Mouse (Mus musculus) neural tube, embryonic 14.5 days (tissue): ENCODE measurements around the gene Slc22a18. TPM values are rescaled to one million over a fixed set of nuclear protein-coding genes. Genes with fewer than 3 reads are reported as not detected.

ENCODE experiments used
- ATAC-seq: fragments of 200-750 bp; cut with Nextera tagmentation; 2 replicates; pipeline ENCODE4 v1.8.0; 2017; ENCODE audit warnings: low read depth, mild to moderate bottlenecking, moderate TSS enrichment, moderate library complexity
- H3K27ac ChIP-seq: fragments of 300-500 bp; sonication (generic); 2 replicates; pipeline ENCODE4 v1.5.1; 2014; ENCODE audit warnings: low read depth, mild to moderate bottlenecking, control low read depth, low read length, moderate library complexity, mixed read lengths
- H3K27me3 ChIP-seq: fragments of 300-500 bp; sonication (generic); 2 replicates; pipeline ENCODE4 v1.6.1; 2014; ENCODE audit warnings: low read length; ENCODE audit not compliant: control insufficient read depth, insufficient read depth
- H3K36me3 ChIP-seq: fragments of 300-500 bp; sonication (generic); 2 replicates; pipeline ENCODE4 v1.6.1; 2014; ENCODE audit warnings: low read length, mixed read lengths; ENCODE audit not compliant: control insufficient read depth, insufficient read depth
- H3K4me1 ChIP-seq: fragments of 300-500 bp; sonication (generic); 2 replicates; pipeline ENCODE4 v1.6.1; 2014; ENCODE audit warnings: low read length; ENCODE audit not compliant: control insufficient read depth, insufficient read depth
- H3K4me2 ChIP-seq: fragments of 300-500 bp; sonication (generic); 2 replicates; pipeline ENCODE4 v1.6.1; 2014; ENCODE audit warnings: mild to moderate bottlenecking, low read depth, low read length, control low read depth
- H3K4me3 ChIP-seq: fragments of 300-500 bp; sonication (generic); 2 replicates; pipeline ENCODE4 v1.5.1; 2014; ENCODE audit warnings: low read depth, low read length, control low read depth, mixed read lengths
- H3K9ac ChIP-seq: fragments of 300-500 bp; sonication (generic); replicated peaks from 2 replicates; pipeline ENCODE4 v1.6.1; 2014; ENCODE audit warnings: low read depth, mild to moderate bottlenecking, control low read depth, low read length, mixed read lengths
- H3K9me3 ChIP-seq: fragments of 300-500 bp; sonication (generic); 2 replicates; pipeline ENCODE4 v1.6.1; 2016; ENCODE audit warnings: low read length; ENCODE audit not compliant: control insufficient read depth
- WGBS: fragments of 180-500 bp; shearing (Covaris S2); extraction: QIAGEN DNeasy Blood & Tissue Kit; methylation state at CpG from one replicate; pipeline ENCODE4 v1.1.7; 2014; 5-methylcytosine and 5-hydroxymethylcytosine counted together
- polyA plus RNA-seq: library from polyadenylated mRNA; unstranded; fragments of >200 nt; fragmentation: Nextera tagmentation; extraction: Ambion mirVana; gene quantifications from 2 replicates; pipeline ENCODE4 v1.2.1, GENCODE M21; 2014

Gene Slc22a18
- polyA plus RNA-seq, 1 experiment from 2014 or later = 0.31 TPM

DNA sequence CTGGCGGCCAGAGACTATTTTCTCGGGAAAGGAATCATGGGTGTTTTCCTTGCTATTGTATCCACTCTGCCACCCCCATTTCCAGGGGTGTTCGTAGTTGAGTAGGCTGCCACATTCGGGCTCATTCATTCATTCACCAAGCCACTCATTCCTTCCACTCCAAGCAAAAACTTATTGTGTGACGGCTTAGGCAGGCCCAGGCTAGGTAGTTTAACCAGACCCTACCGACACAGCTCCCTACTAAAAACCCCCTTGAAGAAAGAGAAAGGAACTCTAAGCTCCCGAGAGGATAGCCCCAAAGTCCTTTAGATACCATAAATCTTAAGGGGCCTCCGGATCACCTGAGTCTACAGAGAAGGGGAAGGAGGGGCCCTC lies 29.0 kb upstream of the Slc22a18 start:
- H3K9me3 ChIP-seq = no peaks in the 10 kb centered on the region
- no peak overlapping the region for H3K4me3 ChIP-seq
- no peak for ATAC-seq
- no peak overlapping the region for H3K27ac ChIP-seq
- 0 out of 2 replicates have a peak, but pooled peaks cover 3% of the 10 kb centered on the region for H3K27me3 ChIP-seq
- no peak overlapping the region for H3K9ac ChIP-seq
- H3K4me1 ChIP-seq = peaks cover 10% of the 10 kb centered on the region; the same call in 1 of the 2 replicates
- no peaks in the 10 kb centered on the region for H3K36me3 ChIP-seq
- H3K4me2 ChIP-seq = peak overlapping the region; percentile 55
- 15% methylated on average over 8 of the region's 8 CpGs for WGBS

DNA sequence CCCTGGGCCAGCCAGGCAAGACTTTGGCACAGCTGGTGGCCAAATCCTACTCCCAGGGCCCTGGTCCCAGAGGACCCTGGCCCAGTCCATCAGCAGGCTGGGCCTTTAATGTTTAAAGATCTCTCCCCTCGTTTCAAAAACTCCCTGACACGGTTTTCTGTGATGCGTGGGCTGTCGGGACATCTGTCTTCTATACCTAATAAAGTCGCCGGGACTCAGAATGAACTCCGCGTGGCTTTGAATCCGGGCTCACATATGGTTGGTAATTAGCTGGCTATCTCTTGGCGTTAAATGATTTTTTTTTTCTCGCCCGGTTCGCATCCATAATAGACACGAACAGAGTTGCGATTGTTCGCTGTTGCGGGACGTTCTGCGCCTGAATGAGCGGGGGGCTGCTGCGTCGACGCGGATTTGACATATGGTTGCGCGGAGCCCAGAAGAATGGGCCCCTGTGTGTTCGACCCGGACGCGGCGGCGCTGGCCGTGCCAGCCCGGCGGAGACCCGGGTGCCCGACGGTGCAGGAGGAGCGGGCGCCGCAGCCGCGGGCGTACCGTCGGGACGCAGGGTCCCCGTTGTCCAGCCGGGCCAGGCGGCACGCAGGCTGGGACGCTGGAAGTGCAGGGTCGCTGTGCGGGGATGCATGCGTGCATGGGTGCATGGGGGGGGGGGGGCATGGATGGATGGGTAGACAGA lies 28.4 kb upstream of the Slc22a18 start:
- H3K9me3 ChIP-seq = no peaks in the 10 kb centered on the region

DNA sequence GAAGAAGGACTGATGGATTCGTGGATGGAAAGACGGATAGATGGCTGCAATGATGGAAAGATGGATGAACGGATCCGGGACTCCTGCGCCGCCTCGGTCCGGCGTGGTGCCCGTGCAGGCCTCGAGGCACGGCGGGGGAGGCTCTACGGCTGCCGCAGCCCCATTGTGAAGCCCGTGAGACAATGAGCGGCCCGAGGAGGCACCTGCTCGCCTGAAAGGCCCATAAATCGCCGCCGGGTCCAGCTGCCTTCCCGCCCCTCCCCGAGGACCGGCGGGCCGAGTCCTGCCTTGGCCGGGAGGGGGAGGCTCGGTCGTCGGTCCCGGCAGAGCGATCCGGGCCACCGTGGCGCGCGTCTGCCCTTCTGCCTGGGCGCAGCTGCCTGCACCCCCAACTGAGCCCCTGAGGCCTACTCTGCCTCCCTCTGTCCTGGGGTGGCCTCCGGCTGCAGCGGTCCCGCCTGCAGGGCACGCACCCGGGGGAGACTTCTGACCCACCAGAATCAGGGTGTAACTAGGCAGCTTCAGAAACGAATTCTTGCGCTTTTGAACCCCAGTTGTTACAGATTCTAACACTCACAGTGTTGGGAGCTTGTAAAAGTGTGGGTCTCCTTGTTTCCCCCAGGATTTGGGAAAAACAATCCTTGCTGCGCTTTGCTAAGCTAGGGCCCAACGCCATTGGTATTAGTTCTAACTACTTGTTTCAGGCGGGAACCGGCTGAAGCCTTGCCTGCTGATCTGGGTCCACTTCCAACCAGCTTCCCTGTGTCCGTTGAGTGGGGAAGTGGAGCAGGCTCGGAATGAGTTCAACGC lies 27.7 kb upstream of the Slc22a18 start:
- ATAC-seq = peak; percentile 60; the same call in 1 of the 2 replicates
- H3K27ac ChIP-seq = peak overlapping the region; percentile 73
- 0 out of 2 replicates have a peak, but pooled peaks cover 3% of the 10 kb centered on the region for H3K27me3 ChIP-seq
- no peaks in the 10 kb centered on the region for H3K36me3 ChIP-seq
- peaks cover 10% of the 10 kb centered on the region; the same call in 1 of the 2 replicates for H3K4me1 ChIP-seq
- H3K9me3 ChIP-seq = no peaks in the 10 kb centered on the region
- H3K9ac ChIP-seq = peak overlapping the region; percentile 56
- WGBS = 3% methylated on average over 45 of the region's 53 CpGs
- peak overlapping the region; percentile 55 for H3K4me2 ChIP-seq
- H3K4me3 ChIP-seq = peak overlapping the region; percentile 28

More for the DNA sequence above, 28.4 kb upstream of the Slc22a18 start:
- Histone ChIP-seq H3K36me3 (no peaks in the 10 kb centered on the region), H3K4me3 (peak overlapping the region; percentile 28), H3K4me1 (peaks cover 10% of the 10 kb centered on the region; the same call in 1 of the 2 replicates), H3K9ac (peak overlapping the region; percentile 56), H3K4me2 (peak overlapping the region; percentile 55), H3K27ac (peak overlapping the region; percentile 73), H3K27me3 (0 out of 2 replicates have a peak, but pooled peaks cover 3% of the 10 kb centered on the region)
- peak; percentile 57 for ATAC-seq
- WGBS = 1% methylated on average over 55 of the region's 55 CpGs

DNA sequence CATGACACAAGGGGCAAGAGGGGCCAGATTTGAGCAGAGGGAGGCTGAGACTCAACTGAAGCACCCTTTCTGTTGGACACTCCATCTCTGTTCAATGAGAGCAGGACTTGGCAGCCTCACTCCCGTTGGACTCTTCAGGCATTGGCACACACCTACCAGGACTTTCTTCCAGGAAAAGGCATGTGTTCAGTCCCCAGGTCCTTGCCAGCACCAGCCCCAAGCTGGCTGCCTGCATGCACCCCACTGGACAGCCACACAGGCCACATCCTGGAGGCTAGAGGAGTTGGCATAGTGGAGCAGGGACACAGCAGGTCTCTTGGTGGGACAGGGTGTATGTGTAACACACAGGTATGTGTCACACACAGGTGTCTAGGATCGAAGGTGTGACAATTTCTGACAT lies 26.4 kb upstream of the Slc22a18 start:
- Histone ChIP-seq H3K9me3 (no peaks in the 10 kb centered on the region), H3K4me2 (no peak overlapping the region), H3K4me1 (peaks cover 10% of the 10 kb centered on the region; the same call in 1 of the 2 replicates), H3K27ac (no peak overlapping the region), H3K27me3 (0 out of 2 replicates have a peak, but pooled peaks cover 3% of the 10 kb centered on the region), H3K4me3 (no peak overlapping the region), H3K9ac (no peak overlapping the region), H3K36me3 (no peaks in the 10 kb centered on the region)
- no peak for ATAC-seq
- 65% methylated on average over 2 of the region's 2 CpGs for WGBS

DNA sequence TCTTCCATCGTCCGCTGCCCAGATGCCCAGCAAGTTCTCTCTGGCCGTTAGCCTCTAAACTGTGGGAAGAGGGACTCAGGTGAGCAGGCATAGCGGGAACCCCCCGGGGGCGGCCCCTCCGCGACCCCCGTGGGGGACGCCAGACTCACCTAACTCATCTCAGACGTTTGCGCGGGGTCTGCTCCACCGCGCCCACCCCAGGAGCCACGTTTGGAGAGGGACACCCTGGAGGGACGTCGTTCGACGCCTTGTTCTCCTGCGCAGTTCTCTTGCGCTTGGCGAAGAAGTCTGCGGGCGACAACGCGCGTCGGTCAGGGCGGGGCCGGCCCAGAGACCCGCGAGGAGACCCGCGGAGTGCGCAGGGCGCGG lies 14.6 kb upstream of the Slc22a18 start:
- peak overlapping the region; percentile 71 for H3K27ac ChIP-seq
- peak overlapping the region; percentile 52 for H3K4me3 ChIP-seq
- H3K27me3 ChIP-seq = no peaks in the 10 kb centered on the region
- no peaks in the 10 kb centered on the region for H3K36me3 ChIP-seq
- H3K9me3 ChIP-seq = peaks cover 3% of the 10 kb centered on the region; the same call in 1 of the 2 replicates
- ATAC-seq = no peak
- peak overlapping the region; percentile 76 for H3K9ac ChIP-seq
- H3K4me1 ChIP-seq = peaks cover 2% of the 10 kb centered on the region; the same call in 1 of the 2 replicates
- H3K4me2 ChIP-seq = peak overlapping the region; percentile 57
- 25% methylated on average over 38 of the region's 38 CpGs for WGBS

DNA sequence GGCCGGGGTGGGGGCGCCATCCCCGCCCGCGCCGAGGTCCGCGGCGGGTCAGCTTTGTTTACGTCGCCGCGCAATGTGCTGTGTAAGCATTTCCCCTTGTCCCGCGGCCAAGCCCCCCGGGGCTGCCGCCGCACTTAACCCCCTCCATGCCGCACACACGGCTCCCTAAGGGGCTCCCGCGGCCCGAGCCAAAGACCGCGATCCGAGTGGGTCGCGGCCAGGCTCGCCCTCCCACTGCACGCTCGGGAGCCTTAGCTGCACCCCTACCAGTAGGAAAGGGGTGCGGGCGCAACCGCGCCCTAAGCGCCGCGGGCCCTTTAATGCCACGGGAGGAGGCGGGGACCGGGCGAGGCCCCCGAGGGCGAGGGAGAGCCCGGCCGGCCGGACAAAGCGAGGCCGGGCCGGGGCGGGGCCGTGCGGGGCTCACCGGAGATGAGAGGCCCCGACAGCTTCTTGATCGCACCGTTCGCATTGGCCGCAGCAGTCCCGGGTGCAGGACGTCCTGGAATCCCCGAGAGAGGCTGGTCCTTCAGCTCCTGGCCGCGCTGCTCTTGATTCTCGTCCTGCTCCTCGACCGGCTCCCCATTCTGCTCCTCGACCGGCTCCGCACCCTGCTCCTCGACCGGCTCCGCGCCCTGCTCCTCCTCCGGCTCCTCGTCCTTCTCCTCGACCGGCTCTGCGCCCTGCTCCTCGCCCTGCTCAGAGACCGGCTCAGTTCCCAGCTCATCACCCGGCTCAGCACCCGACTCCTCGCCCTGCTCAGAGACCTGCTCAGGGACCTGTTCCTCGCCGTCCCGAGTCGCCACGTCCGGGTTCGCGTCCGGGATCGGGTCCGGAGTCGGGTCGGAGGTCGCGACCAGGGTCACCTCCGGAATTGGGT lies 14.0 kb upstream of the Slc22a18 start:
- Histone ChIP-seq H3K9me3 (peaks cover 3% of the 10 kb centered on the region; the same call in 1 of the 2 replicates), H3K9ac (peak overlapping the region; percentile 76), H3K36me3 (no peaks in the 10 kb centered on the region), H3K4me3 (peak overlapping the region; percentile 52), H3K4me1 (peaks cover 2% of the 10 kb centered on the region; the same call in 1 of the 2 replicates), H3K27ac (peak overlapping the region; percentile 71), H3K27me3 (no peaks in the 10 kb centered on the region), H3K4me2 (peak overlapping the region; percentile 57)
- 33% methylated on average over 78 of the region's 100 CpGs for WGBS
- ATAC-seq = 0 out of 2 replicates have a peak, but pooled peaks have one; percentile 5

DNA sequence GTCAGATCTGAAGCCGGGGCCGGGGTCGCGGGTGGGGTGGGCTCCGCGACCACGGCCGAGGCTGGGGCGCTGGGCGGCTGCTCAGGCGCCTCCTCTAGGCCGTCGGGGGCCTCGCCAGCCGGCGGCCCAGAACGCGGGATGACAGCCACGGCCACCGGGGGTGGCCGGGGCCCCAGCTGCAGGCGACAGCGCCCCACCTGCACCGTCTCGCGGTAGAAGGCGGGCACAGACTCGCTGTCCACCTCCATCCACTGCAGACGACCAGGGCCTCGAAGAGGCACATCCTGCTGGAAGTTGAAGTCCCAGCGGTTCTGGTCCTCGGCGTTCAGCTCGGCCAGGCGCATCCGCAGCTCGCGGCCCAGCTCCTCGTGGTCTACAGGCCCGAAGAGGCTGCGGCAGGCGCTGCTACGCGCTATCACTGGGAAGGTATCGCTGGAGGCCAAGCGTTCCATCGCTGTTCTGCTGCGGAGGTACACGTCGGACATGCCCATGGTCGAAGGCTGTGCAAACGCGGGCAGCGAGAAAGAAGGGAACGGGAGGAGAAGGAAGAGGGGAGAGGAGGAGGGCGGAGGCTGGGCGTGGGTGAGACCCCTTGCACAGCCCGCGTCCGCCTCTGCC lies 13.2 kb upstream of the Slc22a18 start:
- peak overlapping the region; percentile 71 for H3K27ac ChIP-seq
- peak; percentile 25 for ATAC-seq

DNA sequence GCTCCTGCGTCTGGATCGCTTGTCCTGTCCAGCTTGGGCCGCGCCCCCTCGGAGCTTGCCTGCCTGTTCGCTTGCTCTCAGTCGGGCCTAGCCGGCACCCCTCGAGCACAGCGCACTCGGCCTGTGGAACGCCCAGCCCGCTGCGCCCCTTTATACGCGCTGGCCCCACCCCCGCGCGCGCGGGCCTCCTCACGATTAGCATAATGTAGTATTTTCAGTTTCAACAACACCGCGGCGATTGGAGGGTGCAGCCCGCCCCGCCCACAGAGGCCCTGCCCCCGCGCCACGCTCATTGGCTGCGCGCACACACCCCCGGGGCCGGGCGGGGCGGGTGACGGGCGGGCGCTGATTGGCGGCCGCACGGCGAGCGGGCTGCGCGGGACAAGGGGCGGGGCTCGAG lies 12.7 kb upstream of the Slc22a18 start, which contains the start of gene Cdkn1c:
Cdkn1c (minus strand) TSS at position 177 of the 400 bp plus-strand sequence.
- Histone ChIP-seq H3K27ac (peak within 1 kb of the TSS; percentile 74), H3K36me3 (no peaks in the 10 kb centered on the region), H3K4me2 (peak within 1 kb of the TSS; percentile 57), H3K4me1 (peaks cover 2% of the 10 kb centered on the region; the same call in 1 of the 2 replicates), H3K27me3 (no peaks in the 10 kb centered on the region), H3K9me3 (peaks cover 3% of the 10 kb centered on the region; the same call in 1 of the 2 replicates), H3K9ac (peak within 1 kb of the TSS; percentile 76), H3K4me3 (peak within 1 kb of the TSS; percentile 52)
- WGBS = 43% methylated on average over 28 of the region's 48 CpGs
- peak; percentile 86 for ATAC-seq

More for the DNA sequence above, 13.2 kb upstream of the Slc22a18 start:
- Histone ChIP-seq H3K27me3 (no peaks in the 10 kb centered on the region), H3K4me3 (peak overlapping the region; percentile 52), H3K9me3 (peaks cover 3% of the 10 kb centered on the region; the same call in 1 of the 2 replicates), H3K36me3 (no peaks in the 10 kb centered on the region), H3K4me1 (peaks cover 2% of the 10 kb centered on the region; the same call in 1 of the 2 replicates), H3K4me2 (peak overlapping the region; percentile 57), H3K9ac (peak overlapping the region; percentile 76)
- 29% methylated on average over 59 of the region's 60 CpGs for whole genome bisulfite sequencing
